Mouse (Mus musculus) embryo, embryonic 11.5 days (tissue): Measurements from ENCODE around the gene Tspan5.

Experiments
- DNase-seq: peaks from one replicate; pipeline ENCODE4 v3.0.0-alpha.2; 2012; ENCODE audit warnings: low read depth, low spot score

The Tspan5 gene

GRCm38 (mm10) chr3:138741649-138742565, at the start of gene Tspan5:
Gene Tspan5, plus strand, starts transcription at chr3:138742195.
- peak; percentile 47 for DNase-seq

GRCm38 (mm10) chr3:138692302-138692701, 49.7 kb upstream of the Tspan5 start:
- no peak for DNase-seq

GRCm38 (mm10) chr3:138703399-138703798, 38.6 kb upstream of the Tspan5 start:
- no peak for DNase-seq

DNA sequence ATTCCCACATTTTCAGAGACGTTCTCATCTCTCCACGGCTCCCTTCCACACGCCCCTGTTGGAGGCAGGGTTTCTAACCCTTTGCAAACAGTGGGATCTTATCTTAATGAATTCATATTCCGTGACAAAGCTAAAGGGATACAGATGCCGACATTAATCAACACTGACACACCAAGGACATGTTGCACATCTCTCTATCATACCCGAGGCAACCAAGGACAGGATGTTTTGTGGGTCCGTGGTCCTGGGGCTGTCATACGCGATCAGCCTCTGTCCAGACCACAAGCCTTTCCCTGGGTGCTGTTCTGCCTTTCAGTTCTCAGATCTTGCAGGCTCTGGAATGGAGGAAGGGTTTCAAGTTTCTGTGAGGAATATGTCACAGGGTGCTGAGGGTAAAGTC, 37.5 kb upstream of the Tspan5 start:
- no peak for DNase-seq

DNA sequence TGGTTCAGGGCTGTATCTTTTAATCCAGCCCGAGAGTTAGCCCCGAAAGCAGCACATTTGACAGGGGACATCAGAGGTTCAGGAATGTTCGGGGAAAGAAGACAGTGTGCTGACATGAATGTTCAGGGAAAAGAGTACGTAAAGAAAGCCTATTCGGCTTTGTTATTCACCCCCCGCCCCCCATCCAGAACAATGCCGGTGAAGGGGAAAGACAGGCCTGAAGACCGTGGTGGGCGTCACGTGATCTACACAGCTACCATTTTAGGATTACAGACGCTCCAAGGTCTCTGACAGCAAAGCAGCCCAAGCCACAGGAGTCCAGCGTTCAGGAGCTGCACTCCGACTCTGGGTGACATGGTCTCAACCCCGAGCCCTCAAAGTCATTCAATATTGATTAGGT, 36.1 kb upstream of the Tspan5 start:
- no peak for DNase-seq

DNA sequence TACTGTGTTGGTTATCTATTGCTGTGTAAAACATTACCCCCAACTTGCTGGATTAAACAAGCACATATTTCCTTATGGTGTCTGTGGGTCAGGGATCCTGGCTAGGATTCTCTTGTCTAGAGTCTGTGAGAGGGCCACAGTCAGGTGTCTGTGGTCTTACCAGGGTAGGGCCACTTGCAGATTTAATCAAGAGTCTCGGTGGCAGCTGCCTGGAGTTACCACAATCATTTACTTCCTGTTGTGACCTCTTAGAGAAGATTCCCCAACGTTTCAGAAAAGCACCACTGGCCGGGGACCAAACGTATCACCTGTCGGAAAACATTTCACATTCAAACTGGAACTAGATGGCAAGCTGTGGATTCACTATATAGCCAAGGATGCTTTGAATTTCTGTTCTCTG, 32.8 kb upstream of the Tspan5 start:
- DNase-seq = no peak

DNA sequence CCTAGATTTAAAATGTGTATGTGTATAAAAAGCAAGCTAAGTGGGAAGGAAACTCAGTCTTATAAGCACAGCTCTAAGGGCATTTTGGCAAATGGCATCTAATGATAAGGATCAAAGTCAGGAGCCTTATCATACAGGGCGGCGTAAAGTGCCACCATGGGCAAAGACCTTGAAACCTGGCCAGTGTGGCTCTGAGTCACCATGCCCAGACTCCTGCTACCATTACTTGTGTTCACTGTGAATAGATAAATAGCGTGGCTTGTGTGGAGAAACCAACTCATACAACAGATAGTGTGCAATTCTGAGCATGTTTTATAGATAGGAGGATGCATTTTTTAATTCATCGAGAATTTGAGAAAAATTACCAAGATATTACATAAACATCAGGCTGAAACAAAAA, 30.0 kb upstream of the Tspan5 start:
- DNase-seq = no peak

GRCm38 (mm10) chr3:138712452-138713140, 29.4 kb upstream of the Tspan5 start:
- no peak for DNase-seq

DNA sequence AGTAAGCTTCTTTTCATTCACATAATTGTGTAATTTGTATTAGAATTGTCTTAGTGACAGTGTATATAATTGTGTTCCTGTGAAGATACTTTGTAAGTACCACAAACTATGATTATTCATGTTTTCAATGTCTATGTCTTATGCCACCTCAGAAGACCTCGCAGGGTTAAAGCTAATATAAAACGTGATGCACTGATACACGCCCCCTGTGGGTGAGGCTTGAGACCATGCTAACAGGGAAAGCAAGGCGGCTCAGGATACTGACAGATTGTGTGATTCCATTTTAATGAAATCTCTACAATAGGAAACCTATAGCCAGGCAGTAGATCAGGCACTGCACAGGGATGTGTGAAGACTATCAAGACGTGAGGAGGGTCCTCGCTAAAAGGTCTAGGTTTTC, 28.9 kb upstream of the Tspan5 start:
- DNase-seq = no peak

GRCm38 (mm10) chr3:138714788-138715187, 27.2 kb upstream of the Tspan5 start:
- DNase-seq = no peak

- no peak for DNase-seq
Observed at GRCm38 (mm10) chr3:138715212-138715611, 26.8 kb upstream of the Tspan5 start.

- no peak for DNase-seq
Observed at GRCm38 (mm10) chr3:138717040-138717439, 25.0 kb upstream of the Tspan5 start.

GRCm38 (mm10) chr3:138722152-138722551, 19.8 kb upstream of the Tspan5 start:
- no peak for DNase-seq

- DNase-seq = no peak
Observed at GRCm38 (mm10) chr3:138727571-138727970, 14.4 kb upstream of the Tspan5 start.

DNA sequence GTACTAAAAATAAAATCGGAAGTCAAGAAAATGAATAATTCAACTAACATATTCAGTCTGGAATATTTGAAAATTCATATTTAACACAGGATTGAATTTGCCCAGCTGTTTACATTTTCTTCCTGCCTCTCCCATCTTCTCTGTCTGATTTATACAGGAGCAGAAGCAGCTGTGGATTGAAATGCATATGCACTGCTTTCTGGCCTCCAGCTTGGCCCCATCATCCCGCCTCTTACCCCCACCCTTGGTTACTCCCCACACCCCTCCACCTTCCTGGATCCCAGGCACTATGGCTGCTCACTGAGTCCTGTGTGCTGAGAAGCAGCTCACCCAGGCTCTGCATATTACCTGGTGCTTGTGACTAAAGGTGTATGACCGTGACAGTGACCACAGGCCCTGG, 13.2 kb upstream of the Tspan5 start:
- DNase-seq = no peak

GRCm38 (mm10) chr3:138730812-138731211, 11.2 kb upstream of the Tspan5 start:
- DNase-seq = no peak

GRCm38 (mm10) chr3:138735760-138736159, 6.2 kb upstream of the Tspan5 start:
- no peak for DNase-seq

GRCm38 (mm10) chr3:138739150-138739700, 2.8 kb upstream of the Tspan5 start:
- no peak for DNase-seq

DNA sequence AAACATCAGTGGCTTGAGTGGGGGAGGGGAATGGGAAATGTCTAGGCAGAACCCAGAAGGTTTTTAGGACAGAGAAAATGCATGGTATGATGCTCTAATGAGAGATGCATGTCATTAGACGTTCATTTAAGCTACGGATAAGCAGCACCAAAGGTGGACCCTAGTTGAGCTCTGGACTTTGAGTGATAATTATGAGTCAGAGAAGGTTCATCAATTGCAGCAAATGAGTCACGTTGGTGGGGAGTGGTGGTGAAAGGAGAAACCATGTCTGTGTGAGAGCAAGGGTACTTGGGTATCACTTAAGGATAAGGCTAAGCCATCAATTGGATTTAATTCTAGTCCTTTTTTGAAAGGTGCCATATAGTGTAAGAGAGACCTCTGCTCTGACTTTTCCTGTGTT, 1.7 kb upstream of the Tspan5 start:
- DNase-seq = no peak

GRCm38 (mm10) chr3:138740843-138741540, 1.0 kb upstream of the Tspan5 start:
- DNase-seq = no peak

- DNase-seq = no peak
Observed at GRCm38 (mm10) chr3:138742566-138742930, 553 bp downstream of the Tspan5 start.

- peak; percentile 61 for DNase-seq
Observed at GRCm38 (mm10) chr3:138743061-138743671, 1.2 kb downstream of the Tspan5 start.
